Mouse (Mus musculus): ENCODE data around the gene Apoo. TPM values are rescaled to one million over a fixed set of nuclear protein-coding genes. Genes with fewer than 3 reads are reported as not detected.

Apoo gene
- polyA plus RNA-seq, 1 experiment from 2014 or later, result 127 TPM

Small RNA genes lying within 50 kb of the gene (microRNA-seq; reads per million reads assigned to microRNA genes)
- not detected for gene Gm44477

Other genes starting within 250 kb of the Apoo start
- 25.7 and 31.3 TPM in 2 replicates for gene Zfx, start 243.4 kb upstream of the Apoo start, polyA plus RNA-seq (2014; fragmentation: Nextera tagmentation; extraction: Ambion mirVana)
- gene Eif2s3x, start 154.3 kb upstream of the Apoo start, polyA plus RNA-seq (2014; fragmentation: Nextera tagmentation; extraction: Ambion mirVana), result 101 and 104 TPM in 2 replicates
- gene Klhl15, start 132.5 kb upstream of the Apoo start, polyA plus RNA-seq (2014; fragmentation: Nextera tagmentation; extraction: Ambion mirVana), result 14.9 and 15.1 TPM in 2 replicates
- gene Fam90a1b, start 340 bp upstream of the Apoo start, polyA plus RNA-seq (2014; fragmentation: Nextera tagmentation; extraction: Ambion mirVana), result 0.09 and 0.28 TPM in 2 replicates
- gene Maged1, start 175.0 kb downstream of the Apoo start, polyA plus RNA-seq (2014; fragmentation: Nextera tagmentation; extraction: Ambion mirVana), result 1,056 and 1,237 TPM in 2 replicates